Mouse (Mus musculus): Measurements from ENCODE around the gene Inhbe. TPM values are rescaled to one million over a fixed set of nuclear protein-coding genes. Genes with fewer than 3 reads are reported as not detected.
A peak's percentile ranks its signal among the peaks of the same experiment; 100 is the strongest.

Inhbe gene
- 0.05 and 0.09 TPM in 2 replicates for polyA plus RNA-seq (2014; fragmentation: Nextera tagmentation; extraction: Ambion mirVana)

DNA sequence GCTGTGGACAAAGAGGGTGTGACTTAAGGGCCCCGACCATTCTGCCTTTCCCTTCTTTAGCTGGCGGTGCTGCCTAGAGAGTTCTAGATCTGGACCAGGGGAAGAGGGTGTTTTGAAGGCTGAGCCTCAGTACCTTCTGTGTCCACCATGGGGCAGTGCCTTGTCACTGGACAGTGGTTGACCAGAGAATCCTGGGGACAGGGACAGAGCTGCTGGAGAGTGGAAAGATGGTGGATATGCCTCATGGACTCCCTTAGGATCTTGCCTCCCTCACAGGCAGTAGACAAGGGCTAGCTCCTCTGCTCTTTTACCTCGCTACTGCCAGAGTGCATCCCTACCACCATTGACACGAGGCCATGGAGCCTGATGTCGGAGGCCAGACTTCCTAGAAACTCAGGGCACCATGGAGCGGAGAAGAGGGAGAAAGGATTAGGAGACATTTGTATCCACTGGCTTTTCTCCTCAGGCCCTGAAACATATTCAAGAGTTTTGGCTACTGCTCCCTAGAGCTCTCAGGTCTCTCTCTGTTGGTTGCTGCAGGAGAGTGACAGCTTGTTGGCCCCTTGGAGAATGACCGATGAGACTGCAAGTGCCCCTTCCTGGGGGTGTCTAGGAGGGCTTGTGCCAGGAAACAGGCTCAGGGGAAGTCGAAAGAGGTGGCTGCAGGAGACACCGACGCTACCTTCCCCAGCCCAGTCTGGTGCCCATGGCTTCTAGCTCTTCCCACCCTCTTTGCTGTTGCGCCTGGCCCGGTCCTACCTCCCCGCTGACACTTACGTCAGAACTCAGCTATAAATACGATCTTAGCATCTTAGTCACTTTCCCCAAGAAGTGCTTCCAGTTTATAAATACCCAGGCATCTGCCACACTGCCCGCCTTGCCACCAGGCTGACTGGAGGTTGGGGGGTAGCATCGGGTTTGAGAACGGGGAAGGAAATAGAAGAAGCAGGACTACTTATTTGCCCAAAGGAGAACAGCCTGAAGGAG, at the start of gene Inhbe:
Gene Inhbe, minus strand, starts transcription at position 503 of the 987 bp plus-strand sequence.
- Histone ChIP-seq H3K9me3 (ENCODE audit: control insufficient read depth, low read length) (no peaks in the 10 kb centered on the region), H3K36me3 (ENCODE audit: control insufficient read depth, insufficient read depth, low read length) (no peaks in the 10 kb centered on the region), H3K4me2 (ENCODE audit: low read depth, low read length) (no peak within 1 kb of the TSS), H3K4me1 (ENCODE audit: control insufficient read depth, insufficient read depth, low read length) (no peaks in the 10 kb centered on the region), H3K9ac (replicated peaks; ENCODE audit: low read depth, low read length) (no peak within 1 kb of the TSS), H3K4me3 (ENCODE audit: low read depth, low read length) (no peak within 1 kb of the TSS), H3K27me3 (ENCODE audit: control insufficient read depth, insufficient read depth, low read length) (no peaks in the 10 kb centered on the region; the same call in 1 of the 2 replicates), H3K27ac (ENCODE audit: low read depth, low read length) (no peak within 1 kb of the TSS)
- 87% methylated on average over 18 of the region's 18 CpGs for WGBS
- no peak for ATAC-seq (ENCODE audit: low read depth)

DNA sequence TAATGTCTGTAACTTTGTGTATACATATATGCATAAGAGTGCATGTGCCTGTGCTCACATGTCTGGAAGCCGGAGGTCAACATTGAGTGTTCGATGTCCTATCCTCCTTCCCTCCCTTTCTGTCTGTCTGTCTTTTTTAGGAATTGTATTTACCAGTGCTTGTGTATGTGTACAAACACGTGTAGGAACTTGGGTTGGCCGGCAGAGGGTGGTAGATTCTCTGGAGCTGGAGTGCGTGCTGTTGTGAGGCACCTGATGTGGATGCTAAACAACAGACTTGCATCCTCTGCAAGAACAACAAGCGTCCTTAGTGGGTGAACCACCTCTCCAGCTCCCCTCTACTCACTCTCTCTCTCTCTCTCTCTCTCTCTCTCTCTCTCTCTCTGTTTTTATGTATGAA, 37.6 kb upstream of the Inhbe start:
- H3K4me1 ChIP-seq (ENCODE audit: control insufficient read depth, insufficient read depth, low read length), result no peaks in the 10 kb centered on the region
- ATAC-seq (ENCODE audit: low read depth), result no peak
- H3K9ac ChIP-seq (replicated peaks; ENCODE audit: low read depth, low read length), result no peak overlapping the region
- no peaks in the 10 kb centered on the region; the same call in 1 of the 2 replicates for H3K36me3 ChIP-seq (ENCODE audit: control insufficient read depth, insufficient read depth, low read length)
- H3K27me3 ChIP-seq (ENCODE audit: control insufficient read depth, insufficient read depth, low read length), result no peaks in the 10 kb centered on the region
- no peak overlapping the region for H3K27ac ChIP-seq (ENCODE audit: low read depth, low read length)
- no peak overlapping the region for H3K4me3 ChIP-seq (ENCODE audit: low read depth, low read length)
- no peak overlapping the region for H3K4me2 ChIP-seq (ENCODE audit: low read depth, low read length)
- WGBS, result 82% methylated on average over 6 of the region's 6 CpGs
- no peaks in the 10 kb centered on the region for H3K9me3 ChIP-seq (ENCODE audit: control insufficient read depth, low read length)

DNA sequence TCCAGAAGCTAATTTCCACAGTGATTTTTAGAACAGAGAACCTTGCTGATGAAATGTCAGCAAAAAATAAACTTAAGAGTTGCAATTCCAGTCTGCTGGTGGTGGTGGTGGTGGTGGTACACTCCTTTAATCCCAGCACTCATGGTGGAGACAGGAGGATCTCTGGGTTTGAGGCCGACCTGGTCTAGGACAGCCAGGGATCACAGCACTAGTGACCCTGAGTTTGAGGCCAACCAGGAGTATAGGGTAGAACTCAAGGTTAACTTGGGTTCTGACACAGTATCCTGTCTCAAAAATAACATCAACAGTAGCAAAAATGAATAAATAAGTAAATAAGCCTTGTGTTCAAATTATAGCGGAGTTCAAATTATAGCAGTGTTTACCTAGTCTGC, 27.5 kb upstream of the Inhbe start:
- Histone ChIP-seq H3K9ac (replicated peaks; ENCODE audit: low read depth, low read length) (no peak overlapping the region), H3K4me1 (ENCODE audit: control insufficient read depth, insufficient read depth, low read length) (peaks cover 8% of the 10 kb centered on the region; the same call in 1 of the 2 replicates)

GRCm38 (mm10) chr10:127380767-127381742, 26.8 kb upstream of the Inhbe start:
- 2% methylated on average over 63 of the region's 79 CpGs for WGBS

More for the DNA sequence above, 27.5 kb upstream of the Inhbe start:
- 53% methylated on average over 2 of the region's 2 CpGs for WGBS
- Histone ChIP-seq H3K36me3 (ENCODE audit: control insufficient read depth, insufficient read depth, low read length) (no peaks in the 10 kb centered on the region), H3K4me2 (ENCODE audit: low read depth, low read length) (peak overlapping the region; percentile 78), H3K9me3 (ENCODE audit: control insufficient read depth, low read length) (no peaks in the 10 kb centered on the region), H3K27ac (ENCODE audit: low read depth, low read length) (no peak overlapping the region), H3K27me3 (ENCODE audit: control insufficient read depth, insufficient read depth, low read length) (no peaks in the 10 kb centered on the region), H3K4me3 (ENCODE audit: low read depth, low read length) (peak overlapping the region; percentile 64)
- ATAC-seq (ENCODE audit: low read depth), result no peak

GRCm38 (mm10) chr10:127380251-127380691, 26.1 kb upstream of the Inhbe start, which contains the start of gene R3hdm2:
R3hdm2 (plus strand) TSS chr10:127380327.
- ATAC-seq (ENCODE audit: low read depth), result peak; percentile 95

More at GRCm38 (mm10) chr10:127380767-127381742, 26.8 kb upstream of the Inhbe start:
- H3K4me2 ChIP-seq (ENCODE audit: low read depth, low read length), result peak overlapping the region; percentile 78
- H3K4me3 ChIP-seq (ENCODE audit: low read depth, low read length), result peak overlapping the region; percentile 64
- H3K9me3 ChIP-seq (ENCODE audit: control insufficient read depth, low read length), result no peaks in the 10 kb centered on the region
- H3K27ac ChIP-seq (ENCODE audit: low read depth, low read length), result peak overlapping the region; percentile 95
- peak; percentile 68 for ATAC-seq (ENCODE audit: low read depth)
- H3K4me1 ChIP-seq (ENCODE audit: control insufficient read depth, insufficient read depth, low read length), result peaks cover 8% of the 10 kb centered on the region; the same call in 1 of the 2 replicates
- H3K36me3 ChIP-seq (ENCODE audit: control insufficient read depth, insufficient read depth, low read length), result no peaks in the 10 kb centered on the region
- peak overlapping the region; percentile 96 for H3K9ac ChIP-seq (replicated peaks; ENCODE audit: low read depth, low read length)
- no peaks in the 10 kb centered on the region for H3K27me3 ChIP-seq (ENCODE audit: control insufficient read depth, insufficient read depth, low read length)

GRCm38 (mm10) chr10:127379654-127380053, 25.4 kb upstream of the Inhbe start:
- Histone ChIP-seq H3K9me3 (ENCODE audit: control insufficient read depth, low read length) (no peaks in the 10 kb centered on the region), H3K27me3 (ENCODE audit: control insufficient read depth, insufficient read depth, low read length) (no peaks in the 10 kb centered on the region), H3K9ac (replicated peaks; ENCODE audit: low read depth, low read length) (no peak overlapping the region), H3K4me3 (ENCODE audit: low read depth, low read length) (peak overlapping the region; percentile 64; the same call in 1 of the 2 replicates), H3K27ac (ENCODE audit: low read depth, low read length) (peak overlapping the region; percentile 95), H3K4me2 (ENCODE audit: low read depth, low read length) (peak overlapping the region; percentile 53), H3K4me1 (ENCODE audit: control insufficient read depth, insufficient read depth, low read length) (peaks cover 8% of the 10 kb centered on the region; the same call in 1 of the 2 replicates), H3K36me3 (ENCODE audit: control insufficient read depth, insufficient read depth, low read length) (no peaks in the 10 kb centered on the region)
- ATAC-seq (ENCODE audit: low read depth), result no peak
- WGBS, result 88% methylated on average over 8 of the region's 8 CpGs

More at GRCm38 (mm10) chr10:127380251-127380691, 26.1 kb upstream of the Inhbe start, which contains the start of gene R3hdm2:
- Histone ChIP-seq H3K4me3 (ENCODE audit: low read depth, low read length) (peak within 1 kb of the TSS; percentile 64), H3K9me3 (ENCODE audit: control insufficient read depth, low read length) (no peaks in the 10 kb centered on the region), H3K9ac (replicated peaks; ENCODE audit: low read depth, low read length) (peak within 1 kb of the TSS; percentile 96), H3K27ac (ENCODE audit: low read depth, low read length) (peak within 1 kb of the TSS; percentile 95), H3K4me1 (ENCODE audit: control insufficient read depth, insufficient read depth, low read length) (peaks cover 8% of the 10 kb centered on the region; the same call in 1 of the 2 replicates), H3K36me3 (ENCODE audit: control insufficient read depth, insufficient read depth, low read length) (no peaks in the 10 kb centered on the region), H3K4me2 (ENCODE audit: low read depth, low read length) (peak within 1 kb of the TSS; percentile 78), H3K27me3 (ENCODE audit: control insufficient read depth, insufficient read depth, low read length) (no peaks in the 10 kb centered on the region)
- under 1% methylated on average over 48 of the region's 53 CpGs for WGBS

DNA sequence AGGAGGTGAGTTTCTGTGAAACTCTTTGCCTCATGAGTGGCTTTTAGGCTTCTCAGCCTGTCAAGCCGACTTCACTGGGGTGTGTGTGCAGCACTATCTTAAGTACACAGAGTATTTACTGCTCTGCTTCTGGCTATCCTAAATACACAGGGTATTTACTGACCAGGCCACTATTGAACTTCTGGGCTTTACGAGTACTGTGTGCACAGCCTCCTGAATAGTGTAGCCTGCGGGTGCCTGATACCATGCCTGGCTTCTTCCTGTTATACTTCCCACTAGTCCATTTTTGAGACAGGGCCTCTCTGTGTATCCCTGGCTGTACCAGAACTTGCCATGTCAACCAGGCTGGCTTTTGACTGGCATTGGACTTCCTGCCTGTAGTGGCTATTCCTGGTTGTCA, 23.5 kb upstream of the Inhbe start:
- Histone ChIP-seq H3K36me3 (ENCODE audit: control insufficient read depth, insufficient read depth, low read length) (no peaks in the 10 kb centered on the region), H3K9me3 (ENCODE audit: control insufficient read depth, low read length) (no peaks in the 10 kb centered on the region), H3K27me3 (ENCODE audit: control insufficient read depth, insufficient read depth, low read length) (no peaks in the 10 kb centered on the region), H3K4me2 (ENCODE audit: low read depth, low read length) (no peak overlapping the region), H3K4me1 (ENCODE audit: control insufficient read depth, insufficient read depth, low read length) (peaks cover 8% of the 10 kb centered on the region; the same call in 1 of the 2 replicates), H3K27ac (ENCODE audit: low read depth, low read length) (no peak overlapping the region), H3K4me3 (ENCODE audit: low read depth, low read length) (no peak overlapping the region), H3K9ac (replicated peaks; ENCODE audit: low read depth, low read length) (no peak overlapping the region)
- 70% methylated on average over 3 of the region's 3 CpGs for WGBS
- no peak for ATAC-seq (ENCODE audit: low read depth)

- ATAC-seq (ENCODE audit: low read depth), result no peak
- Histone ChIP-seq H3K4me1 (ENCODE audit: control insufficient read depth, insufficient read depth, low read length) (no peaks in the 10 kb centered on the region), H3K9ac (replicated peaks; ENCODE audit: low read depth, low read length) (no peak overlapping the region), H3K4me2 (ENCODE audit: low read depth, low read length) (no peak overlapping the region), H3K9me3 (ENCODE audit: control insufficient read depth, low read length) (no peaks in the 10 kb centered on the region), H3K27ac (ENCODE audit: low read depth, low read length) (no peak overlapping the region), H3K36me3 (ENCODE audit: control insufficient read depth, insufficient read depth, low read length) (no peaks in the 10 kb centered on the region), H3K4me3 (ENCODE audit: low read depth, low read length) (no peak overlapping the region), H3K27me3 (ENCODE audit: control insufficient read depth, insufficient read depth, low read length) (no peaks in the 10 kb centered on the region)
- WGBS, result 70% methylated on average over 2 of the region's 2 CpGs
These were observed 16.8 kb upstream of the Inhbe start for GRCm38 (mm10) chr10:127371023-127371422.

Measured in neural tube, embryonic 14.5 days (tissue).